In genomic region chr1:105786731-105787357, GRCm38 (mm10) we compare ENCODE assay signal across 11 mouse cellular contexts. TPM values are rescaled to one million over a fixed set of nuclear protein-coding genes. Genes with fewer than 3 reads are reported as not detected.
DNase-seq lines count a peak whose midpoint lies in the region; ATAC-seq and TF ChIP-seq lines count a peak whose summit lies in the region.
"Had no signal": no experiment of that assay in that cellular context is flagged by ENCODE, and none has a peak within 500 bp of the region (broad histone marks: within the 10 kb centered on the region; RNA-seq: fewer than 3 reads in every experiment).

No protein-coding gene starts in this region.

- peak; percentile 31; the same call in 1 of the 2 replicates for ATAC-seq in liver, embryonic 15.5 days (ENCODE audit: insufficient read depth)
- no peak for ATAC-seq in liver, embryonic 11.5 days (replicated peaks; ENCODE audit: low FRiP score)
- ATAC-seq: hindbrain, embryonic 16.5 days had no signal

- no peak overlapping the region for H3K9ac ChIP-seq in liver, embryonic 15.5 days
- H3K9ac ChIP-seq in liver, embryonic 11.5 days (ENCODE audit: low read depth, low read length) = no peak overlapping the region

- H3K4me2 ChIP-seq in liver, embryonic 15.5 days = no peak overlapping the region
- H3K4me2 ChIP-seq in liver, embryonic 11.5 days = no peak overlapping the region

- no peak for TF ChIP-seq CTCF in small intestine, adult 2 months (IDR thresholded peaks at IDR 0.05; ENCODE audit: extremely low read depth, insufficient read length, insufficient replicate concordance, low read depth, low read length)

- peak; percentile 25 to 47 for DNase-seq in adrenal gland, adult (ENCODE audit: inconsistent age in 2 of 2, low spot score in 1 of 2)
- no peak for DNase-seq in adrenal gland, adult 8-10 months
- no peak for DNase-seq in liver, embryonic 11.5 days (ENCODE audit: low spot score)
- peak; percentile 51 for DNase-seq in kidney, postnatal 14 days
- no peak for DNase-seq in forebrain, embryonic 10.5 days (ENCODE audit: extremely low spot score, low spot score)
- no peak for DNase-seq in layer of hippocampus, adult 9-10 months (ENCODE audit: low spot score)
- DNase-seq: cerebellum, adult 11-12 months had no signal

- no peak overlapping the region for H3K27ac ChIP-seq in liver, embryonic 15.5 days (replicated peaks)
- no peak overlapping the region for H3K27ac ChIP-seq in liver, embryonic 11.5 days (ENCODE audit: low read depth, low read length)
- peak overlapping the region; percentile 72 for H3K27ac ChIP-seq in small intestine, adult 2 months (ENCODE audit: insufficient read depth, low read depth, low read length)
- H3K27ac ChIP-seq in forebrain, embryonic 10.5 days = no peak overlapping the region
- H3K27ac ChIP-seq: limb, embryonic 10.5 days had no signal

- no peak for TF ChIP-seq POLR2A in small intestine, adult 2 months (IDR thresholded peaks at IDR 0.05; ENCODE audit: low read depth, low read length)

- WGBS in liver, embryonic 15.5 days (ENCODE audit: insufficient replicate concordance) = 29% methylated on average over 6 of the region's 6 CpGs
- WGBS in liver, embryonic 11.5 days = 57% methylated on average over 6 of the region's 6 CpGs
- WGBS in small intestine, adult 2 months = 14% methylated on average over 6 of the region's 6 CpGs
- 80% methylated on average over 6 of the region's 6 CpGs for WGBS in forebrain, embryonic 10.5 days

- no peaks in the 10 kb centered on the region for H3K36me3 ChIP-seq in liver, embryonic 15.5 days (replicated peaks)
- H3K36me3 ChIP-seq in liver, embryonic 11.5 days (ENCODE audit: control insufficient read depth, insufficient read depth, low read length) = no peaks in the 10 kb centered on the region
- peaks cover 11% of the 10 kb centered on the region for H3K36me3 ChIP-seq in small intestine, adult 2 months (ENCODE audit: control insufficient read depth, insufficient read depth, low read length)
- no peaks in the 10 kb centered on the region for H3K36me3 ChIP-seq in forebrain, embryonic 10.5 days (replicated peaks)
- H3K36me3 ChIP-seq: limb, embryonic 10.5 days had no signal

- H3K9me3 ChIP-seq in liver, embryonic 15.5 days (replicated peaks) = no peaks in the 10 kb centered on the region
- H3K9me3 ChIP-seq in liver, embryonic 11.5 days (ENCODE audit: control insufficient read depth, low read length) = no peaks in the 10 kb centered on the region
- no peaks in the 10 kb centered on the region for H3K9me3 ChIP-seq in forebrain, embryonic 10.5 days
- H3K9me3 ChIP-seq: limb, embryonic 10.5 days had no signal

- H3K4me3 ChIP-seq in liver, embryonic 15.5 days (replicated peaks) = no peak overlapping the region
- H3K4me3 ChIP-seq in liver, embryonic 11.5 days (ENCODE audit: low read depth, low read length) = no peak overlapping the region
- no peak overlapping the region for H3K4me3 ChIP-seq in small intestine, adult 2 months (ENCODE audit: low read depth, low read length)
- H3K4me3 ChIP-seq in forebrain, embryonic 10.5 days = no peak overlapping the region
- H3K4me3 ChIP-seq: limb, embryonic 10.5 days had no signal

- H3K27me3 ChIP-seq in liver, embryonic 15.5 days = peaks cover 14% of the 10 kb centered on the region
- peaks cover 10% of the 10 kb centered on the region for H3K27me3 ChIP-seq in liver, embryonic 11.5 days (replicated peaks; ENCODE audit: control insufficient read depth, insufficient read depth, low read length)
- H3K27me3 ChIP-seq in small intestine, adult 2 months (ENCODE audit: control insufficient read depth, insufficient read depth, low read length) = no peaks in the 10 kb centered on the region
- peaks cover 14% of the 10 kb centered on the region for H3K27me3 ChIP-seq in forebrain, embryonic 10.5 days (ENCODE audit: poor library complexity, severe bottlenecking)

- no peaks in the 10 kb centered on the region for H3K4me1 ChIP-seq in liver, embryonic 15.5 days (replicated peaks)
- no peaks in the 10 kb centered on the region for H3K4me1 ChIP-seq in liver, embryonic 11.5 days (replicated peaks; ENCODE audit: control insufficient read depth, insufficient read depth, low read length)
- H3K4me1 ChIP-seq in small intestine, adult 2 months (ENCODE audit: control insufficient read depth, insufficient read depth, insufficient read length, low read length) = peaks cover 42% of the 10 kb centered on the region
- no peaks in the 10 kb centered on the region for H3K4me1 ChIP-seq in forebrain, embryonic 10.5 days

RNA-seq across cellular contexts. Expression of gene Tnfrsf11a, which starts 6.3 kb away (rescaled TPM):
- 1 to 10 TPM; 2.8 to 7.9 (median 5.4) TPM for total RNA-seq in adrenal gland, adult 8-10 months (2022)
- polyA plus RNA-seq in liver, embryonic 15.5 days (2015; fragmentation: Nextera tagmentation; extraction: Ambion mirVana) = 0.38 and 0.48 TPM in 2 replicates
- 0.51 and 0.69 TPM in 2 replicates for polyA plus RNA-seq in liver, embryonic 11.5 days (2014; fragmentation: Nextera tagmentation; extraction: Ambion mirVana)
- 26.8 and 47.7 TPM in 2 replicates for polyA plus RNA-seq in small intestine, adult 2 months (2012; rRNA removed)
- polyA plus RNA-seq in forebrain, embryonic 10.5 days (2016; fragmentation: Nextera tagmentation; extraction: Ambion mirVana) = 0.21 and 0.30 TPM in 2 replicates

Comparison
In these comparisons a context has a peak if more than half of its experiments do, and no peak if none do; other contexts are left out.
1. DNase-seq: peak in adrenal gland, adult (2 of 2) and kidney, postnatal 14 days (single experiment); none in adrenal gland, adult 8-10 months (single experiment), liver, embryonic 11.5 days (single experiment), forebrain, embryonic 10.5 days (single experiment) and layer of hippocampus, adult 9-10 months (single experiment).
2. RNA of gene Tnfrsf11a, which starts 6.3 kb away (polyA plus RNA-seq): 26.8 to 47.7 TPM in small intestine, adult 2 months; 0.51 to 0.69 TPM in liver, embryonic 11.5 days, 0.38 to 0.48 TPM in liver, embryonic 15.5 days and 0.21 to 0.30 TPM in forebrain, embryonic 10.5 days; every median in the first group is over 10 times any median in the second.